Mouse (Mus musculus) stomach, embryonic 15.5 days (tissue): ENCODE results near the gene Ly6g5c. TPM values are rescaled to one million over a fixed set of nuclear protein-coding genes. Genes with fewer than 3 reads are reported as not detected.

Experiments used
- ATAC-seq: fragments of 200-750 bp; cut with Nextera tagmentation; 2 replicates; pipeline ENCODE4 v1.8.0; 2017; ENCODE audit warnings: low read depth, moderate number of reproducible peaks, moderate TSS enrichment; ENCODE audit not compliant: insufficient read depth, low FRiP score
- H3K27ac ChIP-seq: fragments of 300-500 bp; sonication (generic); 2 replicates; pipeline ENCODE4 v1.5.1; 2015; ENCODE audit warnings: mild to moderate bottlenecking, inconsistent platforms
- H3K27me3 ChIP-seq: fragments of 300-500 bp; sonication (generic); replicated peaks from 2 replicates; pipeline ENCODE4 v1.6.1; 2015; ENCODE audit warnings: inconsistent platforms
- H3K36me3 ChIP-seq: fragments of 300-500 bp; sonication (generic); 2 replicates; pipeline ENCODE4 v1.6.1; 2015; ENCODE audit warnings: inconsistent platforms
- H3K4me1 ChIP-seq: fragments of 300-500 bp; sonication (generic); 2 replicates; pipeline ENCODE4 v1.6.1; 2015; ENCODE audit warnings: inconsistent platforms
- H3K4me2 ChIP-seq: fragments of 300-500 bp; sonication (generic); 2 replicates; pipeline ENCODE4 v1.6.1; 2015; ENCODE audit warnings: mild to moderate bottlenecking, inconsistent platforms
- H3K4me3 ChIP-seq: fragments of 300-500 bp; sonication (generic); replicated peaks from 2 replicates; pipeline ENCODE4 v1.5.1; 2015; ENCODE audit warnings: inconsistent platforms
- H3K9ac ChIP-seq: fragments of 300-500 bp; sonication (generic); 2 replicates; pipeline ENCODE4 v1.6.1; 2015; ENCODE audit warnings: inconsistent platforms
- H3K9me3 ChIP-seq: fragments of 300-500 bp; sonication (generic); 2 replicates; pipeline ENCODE4 v1.6.1; 2016; ENCODE audit warnings: inconsistent platforms
- WGBS: fragments of 180-500 bp; shearing (Covaris S2); methylation state at CpG from one replicate; pipeline ENCODE4 v1.1.7; 2015; 5-methylcytosine and 5-hydroxymethylcytosine counted together
- polyA plus RNA-seq: library from polyadenylated mRNA; unstranded; fragments of >200 nt; fragmentation: Nextera tagmentation; extraction: Ambion mirVana; gene quantifications from 2 replicates; pipeline ENCODE4 v1.2.1, GENCODE M21; 2015

Gene Ly6g5c
- polyA plus RNA-seq, 1 experiment from 2014 or later: not detected

DNA sequence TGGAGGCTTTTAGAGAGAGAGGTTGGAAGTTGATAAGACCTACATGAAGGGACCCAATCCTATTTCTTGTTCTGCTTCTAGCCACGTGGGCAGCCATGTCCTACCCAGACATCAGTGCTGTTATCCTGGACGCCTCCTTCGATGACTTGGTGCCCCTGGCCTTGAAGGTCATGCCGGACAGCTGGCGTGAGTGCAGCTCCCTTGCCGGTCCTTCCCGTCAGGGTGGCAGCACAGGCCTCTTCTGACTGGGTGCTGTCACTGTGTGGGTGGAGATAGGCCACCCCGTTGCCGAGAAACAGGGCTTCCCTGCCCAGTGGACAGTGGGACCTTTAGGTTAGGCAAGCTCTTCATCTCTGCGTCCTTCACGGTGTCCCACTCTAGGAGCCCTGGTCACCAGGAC, 6.9 kb upstream of the Ly6g5c start:
- WGBS: 87% methylated on average over 11 of the region's 11 CpGs
- Histone ChIP-seq H3K9me3 (no peaks in the 10 kb centered on the region), H3K4me2 (no peak overlapping the region), H3K27me3 (no peaks in the 10 kb centered on the region), H3K4me3 (no peak overlapping the region), H3K36me3 (peaks cover 50% of the 10 kb centered on the region), H3K9ac (no peak overlapping the region), H3K4me1 (peaks cover 1% of the 10 kb centered on the region; the same call in 1 of the 2 replicates), H3K27ac (no peak overlapping the region)
- ATAC-seq: no peak

DNA sequence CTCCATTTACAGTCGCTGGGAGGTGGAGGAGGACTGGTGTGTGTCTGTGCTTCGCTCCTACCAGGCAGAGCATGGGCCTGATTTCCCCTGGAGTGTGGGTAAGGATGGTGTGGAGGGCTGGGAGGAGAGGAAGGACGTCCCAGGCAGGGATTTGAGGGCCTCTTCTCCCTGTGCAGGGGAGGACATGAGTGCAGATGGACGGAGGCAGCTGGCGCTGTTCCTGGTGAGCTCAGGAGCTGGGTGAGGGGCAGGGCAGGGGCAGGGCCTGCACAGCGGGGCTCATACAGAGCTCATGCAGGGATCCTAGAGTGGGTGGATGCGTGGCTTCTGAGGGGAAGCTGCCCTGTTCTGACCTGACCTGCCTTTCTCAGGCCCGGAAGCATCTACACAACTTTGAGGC, 5.8 kb upstream of the Ly6g5c start:
- 73% methylated on average over 8 of the region's 8 CpGs for WGBS
- Histone ChIP-seq H3K9ac (no peak overlapping the region), H3K27ac (no peak overlapping the region), H3K9me3 (no peaks in the 10 kb centered on the region), H3K36me3 (peaks cover 40% of the 10 kb centered on the region), H3K4me1 (peaks cover 3% of the 10 kb centered on the region; the same call in 1 of the 2 replicates), H3K27me3 (no peaks in the 10 kb centered on the region), H3K4me3 (no peak overlapping the region), H3K4me2 (no peak overlapping the region)
- ATAC-seq: no peak

DNA sequence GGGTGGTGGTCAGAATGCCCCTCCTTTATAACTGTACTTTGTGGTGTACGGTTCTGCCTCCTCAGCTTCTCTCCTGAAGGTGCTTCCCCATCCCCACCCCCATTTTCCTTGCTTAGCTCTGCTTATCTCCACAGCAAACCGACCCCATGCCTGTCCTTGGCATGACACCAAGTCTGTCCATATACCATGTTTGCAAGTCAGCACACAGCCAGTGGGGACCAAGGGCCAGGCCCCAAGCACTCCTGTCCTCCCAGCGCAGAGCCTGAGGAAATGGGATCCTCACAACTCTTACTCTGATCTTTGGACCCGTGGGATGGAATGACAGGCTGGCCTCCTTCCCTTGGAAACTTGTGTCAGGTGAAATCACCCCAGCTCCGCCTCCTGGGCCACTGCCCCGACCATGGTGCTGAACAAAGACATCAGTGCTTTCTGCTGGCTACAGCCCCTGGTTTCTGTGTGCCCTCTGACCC, 4.8 kb upstream of the Ly6g5c start:
- Histone ChIP-seq H3K9me3 (no peaks in the 10 kb centered on the region), H3K4me2 (no peak overlapping the region), H3K4me3 (no peak overlapping the region), H3K27ac (no peak overlapping the region), H3K27me3 (no peaks in the 10 kb centered on the region), H3K9ac (no peak overlapping the region), H3K36me3 (peaks cover 37% of the 10 kb centered on the region), H3K4me1 (peaks cover 3% of the 10 kb centered on the region; the same call in 1 of the 2 replicates)
- ATAC-seq: 0 out of 2 replicates have a peak, but pooled peaks have one; percentile 12
- WGBS: 57% methylated on average over 6 of the region's 6 CpGs

DNA sequence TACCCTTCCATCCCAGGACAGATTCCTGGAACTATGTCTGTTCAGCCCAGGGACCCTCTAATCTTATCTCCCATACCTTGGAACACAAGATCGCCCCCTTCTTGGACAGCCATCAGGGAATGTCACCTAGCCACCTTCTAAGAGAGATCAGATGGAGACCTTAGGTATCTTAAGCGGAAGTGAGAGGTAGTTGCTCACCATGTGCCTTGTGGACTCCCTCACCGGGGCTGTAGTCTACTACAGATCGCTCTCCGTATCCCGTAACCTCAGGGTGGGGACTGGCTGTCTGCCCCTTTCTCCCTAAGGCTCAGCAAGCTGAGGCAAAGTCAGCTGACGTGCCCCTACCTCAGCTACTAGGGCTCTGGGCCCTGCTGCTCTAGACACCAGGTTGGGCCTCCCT, 4.0 kb upstream of the Ly6g5c start:
- no peak overlapping the region for H3K27ac ChIP-seq
- H3K36me3 ChIP-seq: peaks cover 34% of the 10 kb centered on the region
- no peak overlapping the region for H3K4me2 ChIP-seq
- H3K9me3 ChIP-seq: no peaks in the 10 kb centered on the region
- ATAC-seq: no peak
- no peak overlapping the region for H3K9ac ChIP-seq
- 91% methylated on average over 7 of the region's 7 CpGs for WGBS
- no peak overlapping the region for H3K4me3 ChIP-seq
- no peaks in the 10 kb centered on the region for H3K27me3 ChIP-seq
- H3K4me1 ChIP-seq: peaks cover 3% of the 10 kb centered on the region; the same call in 1 of the 2 replicates

DNA sequence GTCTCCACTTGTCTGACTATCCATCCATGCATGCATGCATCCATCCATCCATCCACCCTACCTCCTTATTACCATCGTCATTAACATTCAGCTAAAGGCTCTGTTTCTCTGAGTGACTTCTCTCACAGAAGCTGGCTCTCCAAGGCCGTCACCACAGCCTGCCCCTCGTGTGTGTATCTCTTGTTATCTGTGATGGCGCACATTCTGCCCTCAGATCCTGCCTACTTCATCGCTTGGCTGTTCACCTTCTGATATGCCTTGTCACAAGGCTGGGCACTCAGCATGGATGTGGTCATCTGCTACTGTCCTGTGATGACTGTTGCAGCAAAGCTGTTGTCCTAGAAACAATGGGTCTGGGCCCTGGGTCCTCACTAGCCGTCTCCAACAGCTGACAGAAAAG, 3.3 kb upstream of the Ly6g5c start:
- H3K9me3 ChIP-seq: no peaks in the 10 kb centered on the region
- no peak overlapping the region for H3K27ac ChIP-seq
- peak; percentile 72; the same call in 1 of the 2 replicates for ATAC-seq
- 67% methylated on average over 6 of the region's 6 CpGs for WGBS
- H3K4me2 ChIP-seq: no peak overlapping the region
- peaks cover 29% of the 10 kb centered on the region for H3K36me3 ChIP-seq
- no peaks in the 10 kb centered on the region for H3K27me3 ChIP-seq
- H3K9ac ChIP-seq: no peak overlapping the region
- H3K4me1 ChIP-seq: peaks cover 3% of the 10 kb centered on the region; the same call in 1 of the 2 replicates
- no peak overlapping the region for H3K4me3 ChIP-seq

DNA sequence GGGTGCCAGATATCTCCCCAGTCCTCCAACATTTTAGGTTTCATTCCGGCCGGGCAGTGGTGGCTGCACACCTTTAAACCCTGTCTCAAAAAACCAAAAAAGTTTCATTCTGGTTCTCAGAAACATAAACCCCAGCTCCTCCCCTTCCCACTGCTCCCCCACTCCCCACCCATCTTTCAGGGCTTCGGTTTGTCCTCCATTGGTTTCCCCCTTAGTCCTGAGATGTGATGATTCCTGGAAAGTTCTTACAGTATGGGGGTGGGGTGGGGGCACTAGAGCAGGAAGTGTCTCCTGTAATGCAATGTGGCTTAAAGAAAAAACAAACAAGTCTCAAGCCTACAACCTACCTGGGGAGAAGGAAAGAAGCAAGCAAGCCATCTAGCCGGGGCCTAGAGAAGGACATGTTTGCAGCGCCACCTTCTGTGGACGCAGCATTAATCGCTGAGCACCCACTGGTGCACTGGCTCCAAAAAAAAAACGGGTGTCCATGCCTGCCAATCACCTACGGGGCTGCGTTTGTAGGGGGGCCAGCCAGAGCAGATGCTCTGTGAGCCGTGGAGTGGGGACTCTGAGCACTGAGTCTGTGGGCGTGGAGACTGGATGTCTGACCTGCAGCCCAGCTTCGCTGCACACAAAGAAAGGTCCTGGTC, 2.2 kb upstream of the Ly6g5c start:
- no peaks in the 10 kb centered on the region for H3K9me3 ChIP-seq
- no peak for ATAC-seq
- peaks cover 3% of the 10 kb centered on the region; the same call in 1 of the 2 replicates for H3K4me1 ChIP-seq
- H3K4me3 ChIP-seq: no peak overlapping the region
- H3K27me3 ChIP-seq: no peaks in the 10 kb centered on the region
- H3K36me3 ChIP-seq: peaks cover 19% of the 10 kb centered on the region
- H3K27ac ChIP-seq: no peak overlapping the region
- 26% methylated on average over 13 of the region's 13 CpGs for WGBS
- 0 out of 2 replicates have a peak overlapping the region, but pooled peaks have one; percentile 21 for H3K4me2 ChIP-seq
- no peak overlapping the region for H3K9ac ChIP-seq

DNA sequence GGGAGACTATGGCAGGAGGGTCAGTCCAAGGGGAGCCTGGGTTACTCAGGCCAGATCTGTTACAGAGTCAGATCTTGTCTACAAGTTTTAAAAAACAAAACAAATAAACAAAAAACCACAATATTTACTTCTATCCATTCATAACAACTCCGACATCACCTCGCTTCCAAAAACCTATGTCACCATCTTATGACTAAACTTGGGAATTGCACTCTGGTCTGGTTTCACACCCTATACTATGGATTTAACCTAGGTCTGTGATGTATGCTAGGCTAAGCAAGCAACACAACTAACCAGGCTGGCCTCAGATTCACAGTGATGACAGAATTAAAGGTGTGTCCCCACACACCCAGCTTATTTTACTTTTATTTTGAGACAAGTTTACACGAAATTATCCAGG, 1.6 kb upstream of the Ly6g5c start:
- H3K4me2 ChIP-seq: no peak overlapping the region
- no peaks in the 10 kb centered on the region for H3K27me3 ChIP-seq
- H3K4me1 ChIP-seq: peaks cover 3% of the 10 kb centered on the region; the same call in 1 of the 2 replicates
- peaks cover 13% of the 10 kb centered on the region for H3K36me3 ChIP-seq
- no peak overlapping the region for H3K9ac ChIP-seq
- 64% methylated on average over 3 of the region's 3 CpGs for WGBS
- no peak for ATAC-seq
- H3K4me3 ChIP-seq: no peak overlapping the region
- no peaks in the 10 kb centered on the region for H3K9me3 ChIP-seq
- H3K27ac ChIP-seq: no peak overlapping the region

DNA sequence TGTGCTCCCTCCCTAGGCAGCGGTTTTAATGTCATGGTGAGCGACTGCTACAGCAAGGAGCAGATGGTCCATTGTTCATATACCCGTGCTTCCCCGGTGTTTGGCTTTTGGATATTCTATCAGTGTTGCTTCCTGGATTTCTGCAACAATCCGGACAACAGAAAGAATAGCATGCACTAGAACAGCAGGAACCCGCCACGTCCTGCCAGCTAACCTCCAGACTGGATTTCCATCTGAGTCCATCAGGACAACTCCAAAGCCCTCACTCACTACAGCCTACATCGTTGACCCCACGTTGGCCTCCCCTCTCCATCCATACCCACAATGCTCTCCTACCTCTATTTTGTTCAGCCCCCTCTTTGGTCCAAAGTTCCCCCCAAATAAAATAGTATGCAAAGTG, 3.7 kb downstream of the Ly6g5c start:
- no peak overlapping the region for H3K27ac ChIP-seq
- H3K4me2 ChIP-seq: no peak overlapping the region
- peaks cover 7% of the 10 kb centered on the region; the same call in 1 of the 2 replicates for H3K36me3 ChIP-seq
- no peaks in the 10 kb centered on the region for H3K9me3 ChIP-seq
- H3K27me3 ChIP-seq: no peaks in the 10 kb centered on the region
- H3K4me3 ChIP-seq: no peak overlapping the region
- 72% methylated on average over 9 of the region's 9 CpGs for WGBS
- H3K4me1 ChIP-seq: no peaks in the 10 kb centered on the region
- H3K9ac ChIP-seq: no peak overlapping the region
- no peak for ATAC-seq

DNA sequence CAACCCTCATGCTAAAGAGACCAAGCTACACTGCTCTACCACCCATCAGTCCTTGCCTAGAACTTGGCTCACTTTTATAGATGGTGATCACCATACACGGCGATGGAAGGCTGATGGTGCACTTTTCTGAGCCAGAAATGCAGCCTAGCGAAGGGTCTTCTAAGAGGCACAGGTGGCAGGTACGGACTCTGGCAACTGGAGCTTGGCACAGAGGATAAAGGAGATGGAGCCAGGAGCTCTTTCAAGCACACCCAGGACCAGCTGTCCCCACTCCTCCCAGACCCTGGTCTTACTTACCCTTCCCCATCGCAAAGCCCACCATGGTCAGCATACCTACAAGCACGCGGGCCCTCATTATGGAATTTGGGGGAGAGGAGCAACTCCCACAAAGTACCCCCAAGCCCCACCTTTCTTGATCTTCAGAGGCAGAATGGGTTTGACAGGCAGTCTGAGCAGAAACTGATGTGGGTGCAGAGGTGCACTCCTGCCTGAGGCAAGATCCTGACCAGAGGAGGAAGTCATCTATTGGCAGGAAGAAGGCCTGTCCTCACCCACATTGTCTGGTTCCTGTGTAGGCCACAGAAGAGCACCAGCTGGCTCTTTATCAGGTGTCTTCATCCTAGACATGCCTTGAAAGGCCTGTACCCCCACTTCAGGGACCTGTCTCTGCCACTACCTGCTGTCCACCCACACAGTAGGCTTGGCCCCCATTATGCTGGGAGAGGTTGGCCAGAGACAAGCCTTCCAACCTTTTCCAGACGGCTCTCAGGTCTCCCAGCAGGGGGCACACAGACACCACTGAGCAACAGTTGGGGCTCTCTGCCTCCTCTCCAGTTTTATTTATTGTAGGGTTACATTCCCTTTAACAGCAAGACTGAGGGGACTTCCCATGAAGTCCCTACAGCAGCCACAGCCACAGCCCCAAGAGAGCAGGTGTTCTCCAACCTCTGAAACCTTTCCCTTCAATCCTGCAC, 7.3 kb downstream of the Ly6g5c start, which contains the start of gene Ly6g5b:
Ly6g5b (minus strand) TSS at position 383 of the 974 bp plus-strand sequence.
- Histone ChIP-seq H3K27me3 (no peaks in the 10 kb centered on the region), H3K4me1 (peaks cover 8% of the 10 kb centered on the region), H3K4me2 (no peak within 1 kb of the TSS), H3K36me3 (peaks cover 26% of the 10 kb centered on the region), H3K9ac (no peak within 1 kb of the TSS), H3K27ac (no peak within 1 kb of the TSS), H3K4me3 (no peak within 1 kb of the TSS), H3K9me3 (no peaks in the 10 kb centered on the region)
- ATAC-seq: no peak
- WGBS: 83% methylated on average over 8 of the region's 8 CpGs

DNA sequence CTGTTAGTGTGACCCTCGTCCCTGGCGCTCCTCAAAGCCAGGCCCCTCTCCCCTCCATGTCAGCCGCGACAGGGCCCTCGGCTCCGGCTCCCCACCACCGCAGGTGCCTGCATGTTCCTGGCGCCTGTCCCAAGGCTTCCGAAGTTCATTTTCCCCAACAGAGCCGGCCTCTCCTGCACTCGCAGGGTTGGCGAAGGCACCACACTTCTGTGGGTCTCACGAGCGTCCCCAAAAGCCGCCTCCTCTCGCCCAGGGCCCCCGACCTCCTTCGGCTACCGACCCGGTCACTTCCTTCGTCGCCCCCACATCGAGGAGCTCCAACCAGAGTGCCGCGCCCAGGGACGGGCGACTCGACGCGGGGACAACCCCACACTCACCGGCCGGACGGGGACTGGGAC, 12.7 kb downstream of the Ly6g5c start:
- under 1% methylated on average over 33 of the region's 33 CpGs for WGBS
- ATAC-seq: peak; percentile 0; the same call in 1 of the 2 replicates

DNA sequence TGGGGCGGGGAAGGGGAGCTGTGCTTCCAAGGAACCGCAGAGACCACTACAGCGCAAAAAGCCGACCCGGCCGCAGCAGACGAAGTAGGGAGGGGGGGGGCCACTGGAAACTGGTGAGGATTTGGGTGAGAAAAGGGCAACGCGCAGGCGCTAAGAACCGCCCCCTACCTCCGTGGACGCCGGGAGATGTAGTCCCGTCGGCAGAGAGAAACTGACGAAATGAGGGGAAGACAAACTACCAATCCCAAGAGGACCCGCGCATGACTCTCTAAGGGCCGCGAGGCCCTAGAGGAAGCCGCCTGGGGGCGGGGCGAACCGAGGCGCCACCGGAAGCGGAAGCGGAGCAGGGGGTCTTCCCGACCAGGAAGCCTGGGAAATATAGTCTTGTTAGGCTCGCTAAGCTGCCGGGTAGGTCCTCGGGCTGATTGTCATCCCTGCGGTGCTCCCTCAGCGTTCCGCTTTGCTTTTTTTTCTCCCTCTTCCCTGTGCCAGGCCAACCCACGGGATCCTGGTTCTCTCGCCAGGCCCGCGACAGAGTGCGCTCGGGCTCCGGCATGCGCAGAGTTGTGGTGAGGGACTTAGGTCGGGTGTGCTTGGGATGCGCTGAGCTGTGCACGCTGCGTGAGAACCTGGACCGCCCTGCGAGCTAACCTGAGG, 13.2 kb downstream of the Ly6g5c start, which contains the start of gene Gpank1:
Gpank1 (plus strand) TSS at position 313 of the 657 bp plus-strand sequence.
- H3K4me3 ChIP-seq: peak within 1 kb of the TSS; percentile 82
- under 1% methylated on average over 50 of the region's 50 CpGs for WGBS
- peaks cover 19% of the 10 kb centered on the region for H3K36me3 ChIP-seq
- peak within 1 kb of the TSS; percentile 91 for H3K27ac ChIP-seq
- no peaks in the 10 kb centered on the region for H3K27me3 ChIP-seq
- ATAC-seq: peak; percentile 96
- peak within 1 kb of the TSS; percentile 88 for H3K9ac ChIP-seq
- no peaks in the 10 kb centered on the region for H3K9me3 ChIP-seq
- peak within 1 kb of the TSS; percentile 91 for H3K4me2 ChIP-seq
- peaks cover 24% of the 10 kb centered on the region for H3K4me1 ChIP-seq

More for the DNA sequence above, 12.7 kb downstream of the Ly6g5c start:
- Histone ChIP-seq H3K27me3 (no peaks in the 10 kb centered on the region), H3K4me1 (peaks cover 24% of the 10 kb centered on the region), H3K4me3 (peak overlapping the region; percentile 82), H3K9me3 (no peaks in the 10 kb centered on the region), H3K4me2 (peak overlapping the region; percentile 87), H3K36me3 (peaks cover 22% of the 10 kb centered on the region), H3K9ac (peak overlapping the region; percentile 88), H3K27ac (peak overlapping the region; percentile 80)
